Mouse (Mus musculus): Measurements from ENCODE around the gene Mcf2l. TPM values are rescaled to one million over a fixed set of nuclear protein-coding genes. Genes with fewer than 3 reads are reported as not detected.
A peak's percentile ranks its signal among the peaks of the same experiment; 100 is the strongest.

Gene Mcf2l
- polyA plus RNA-seq, 1 experiment from 2014 or later, result 80.3 TPM

GRCm38 (mm10) chr8:12961211-12961610 is 87.6 kb downstream of the Mcf2l start:
- Histone ChIP-seq H3K4me2 (no peak overlapping the region), H3K27me3 (no peaks in the 10 kb centered on the region), H3K9ac (no peak overlapping the region), H3K36me3 (ENCODE audit: poor library complexity, severe bottlenecking) (peaks cover 34% of the 10 kb centered on the region), H3K4me3 (no peak overlapping the region), H3K4me1 (peaks cover 49% of the 10 kb centered on the region), H3K27ac (no peak overlapping the region), H3K9me3 (replicated peaks) (no peaks in the 10 kb centered on the region)
- no peak for ATAC-seq
- WGBS, result 60% methylated on average over 2 of the region's 2 CpGs

GRCm38 (mm10) chr8:12961821-12962534 is 88.4 kb downstream of the Mcf2l start:
- Histone ChIP-seq H3K27me3 (no peaks in the 10 kb centered on the region), H3K9me3 (replicated peaks) (no peaks in the 10 kb centered on the region), H3K36me3 (ENCODE audit: poor library complexity, severe bottlenecking) (peaks cover 39% of the 10 kb centered on the region), H3K27ac (peak overlapping the region; percentile 44; the same call in 1 of the 2 replicates), H3K4me3 (no peak overlapping the region), H3K4me1 (peaks cover 41% of the 10 kb centered on the region), H3K4me2 (no peak overlapping the region), H3K9ac (peak overlapping the region; percentile 31; the same call in 1 of the 2 replicates)
- no peak for ATAC-seq
- WGBS, result 65% methylated on average over 8 of the region's 8 CpGs

DNA sequence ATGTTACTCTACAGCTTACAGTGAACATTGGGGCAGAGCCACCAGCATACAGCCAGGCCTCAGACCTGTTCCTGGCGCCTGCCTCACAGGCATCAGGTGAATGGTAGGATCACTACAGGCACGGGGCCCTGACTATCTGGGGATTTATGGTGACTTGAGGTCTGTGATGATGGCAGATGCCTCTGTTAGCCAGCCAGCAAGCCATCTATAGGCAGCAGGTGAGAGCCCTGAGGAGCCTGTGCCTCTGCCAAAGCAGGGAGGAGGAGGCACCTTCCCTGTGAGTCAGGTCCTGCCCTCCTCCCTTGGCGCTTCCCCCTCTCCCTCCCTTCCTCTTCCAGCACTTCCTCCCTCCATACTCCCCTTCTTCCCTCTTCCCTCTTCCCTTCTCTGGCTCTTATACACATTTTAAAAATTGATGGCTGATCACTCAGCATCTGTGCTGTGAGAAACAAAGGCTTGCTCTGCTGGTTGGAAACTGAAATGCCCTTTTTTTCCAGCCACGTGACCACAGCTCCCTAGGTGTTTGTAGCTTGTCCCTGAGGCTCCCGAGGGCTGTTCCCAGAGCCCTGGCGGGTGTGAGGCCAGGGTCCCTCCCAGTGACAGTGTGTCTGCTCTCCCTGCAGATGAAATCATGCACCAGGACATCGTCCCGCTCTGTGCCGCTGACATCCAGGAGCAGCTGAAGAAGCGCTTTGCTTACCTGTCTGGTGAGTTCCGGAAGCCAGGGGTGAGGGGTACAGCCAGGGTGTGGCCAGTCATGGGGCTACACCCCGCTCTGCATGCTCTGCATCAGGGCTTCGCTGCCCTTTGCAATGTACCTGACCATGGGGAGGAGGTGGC is 89.2 kb downstream of the Mcf2l start:
- H3K36me3 ChIP-seq (ENCODE audit: poor library complexity, severe bottlenecking), result peaks cover 39% of the 10 kb centered on the region
- H3K9ac ChIP-seq, result peak overlapping the region; percentile 31; the same call in 1 of the 2 replicates
- H3K9me3 ChIP-seq (replicated peaks), result no peaks in the 10 kb centered on the region
- 71% methylated on average over 13 of the region's 13 CpGs for WGBS
- ATAC-seq, result no peak
- H3K27ac ChIP-seq, result peak overlapping the region; percentile 44
- peaks cover 33% of the 10 kb centered on the region for H3K4me1 ChIP-seq
- no peak overlapping the region for H3K4me3 ChIP-seq
- H3K27me3 ChIP-seq, result no peaks in the 10 kb centered on the region
- no peak overlapping the region for H3K4me2 ChIP-seq

GRCm38 (mm10) chr8:12976290-12976689 is 102.7 kb downstream of the Mcf2l start:
- WGBS, result 86% methylated on average over 11 of the region's 11 CpGs
- Histone ChIP-seq H3K9ac (no peak overlapping the region), H3K27me3 (no peaks in the 10 kb centered on the region), H3K4me2 (no peak overlapping the region), H3K4me3 (no peak overlapping the region), H3K36me3 (ENCODE audit: poor library complexity, severe bottlenecking) (peaks cover 85% of the 10 kb centered on the region), H3K4me1 (peaks cover 4% of the 10 kb centered on the region; the same call in 1 of the 2 replicates), H3K9me3 (replicated peaks) (no peaks in the 10 kb centered on the region), H3K27ac (no peak overlapping the region)
- no peak for ATAC-seq

DNA sequence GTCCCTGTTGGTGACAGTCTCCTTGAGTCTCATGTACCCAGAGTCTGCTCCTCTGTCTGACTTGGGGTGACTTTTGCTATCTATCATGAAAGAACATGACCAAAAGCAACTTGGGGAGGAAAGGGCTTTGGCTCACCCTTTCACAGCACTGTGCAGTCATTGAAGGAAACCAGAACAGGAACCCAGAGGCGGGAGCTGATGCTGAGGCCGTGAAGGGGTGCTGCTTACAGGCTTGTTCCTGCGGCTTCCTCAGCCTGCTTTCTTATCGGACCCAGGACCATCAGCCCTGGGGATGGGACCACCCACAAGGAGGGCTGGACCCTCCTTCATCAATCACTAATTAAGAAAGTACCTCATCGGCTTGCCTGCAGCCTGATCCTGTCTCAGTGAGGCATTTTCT is 103.1 kb downstream of the Mcf2l start:
- Histone ChIP-seq H3K4me2 (no peak overlapping the region), H3K27ac (no peak overlapping the region), H3K27me3 (no peaks in the 10 kb centered on the region), H3K36me3 (ENCODE audit: poor library complexity, severe bottlenecking) (peaks cover 89% of the 10 kb centered on the region), H3K9me3 (replicated peaks) (no peaks in the 10 kb centered on the region), H3K4me3 (no peak overlapping the region), H3K4me1 (peaks cover 3% of the 10 kb centered on the region; the same call in 1 of the 2 replicates), H3K9ac (no peak overlapping the region)
- no peak for ATAC-seq
- 72% methylated on average over 5 of the region's 5 CpGs for WGBS

DNA sequence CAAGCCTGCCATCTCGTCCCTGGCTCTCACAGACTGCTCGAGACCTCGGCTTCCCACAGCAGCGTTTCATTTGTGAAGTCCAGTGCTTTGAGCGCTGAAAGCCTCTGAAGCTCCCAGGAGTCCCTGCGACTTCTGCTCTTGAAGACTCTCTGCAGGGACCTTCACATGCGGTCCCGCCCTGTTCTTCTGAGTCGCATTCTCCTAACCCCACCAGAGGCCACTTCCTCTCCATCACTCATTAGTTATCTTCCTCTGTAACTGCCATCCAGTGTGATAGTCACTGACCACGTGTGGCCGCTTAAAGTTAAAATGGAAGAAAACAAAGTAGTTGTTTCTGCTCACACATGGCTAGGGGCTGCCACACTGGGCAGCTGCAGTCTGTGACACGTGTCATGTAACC is 103.7 kb downstream of the Mcf2l start:
- H3K9ac ChIP-seq, result no peak overlapping the region
- H3K4me2 ChIP-seq, result no peak overlapping the region
- no peak for ATAC-seq
- whole genome bisulfite sequencing, result 86% methylated on average over 12 of the region's 12 CpGs
- H3K4me3 ChIP-seq, result no peak overlapping the region
- H3K27ac ChIP-seq, result no peak overlapping the region
- H3K27me3 ChIP-seq, result no peaks in the 10 kb centered on the region
- peaks cover 95% of the 10 kb centered on the region for H3K36me3 ChIP-seq (ENCODE audit: poor library complexity, severe bottlenecking)
- no peaks in the 10 kb centered on the region for H3K9me3 ChIP-seq (replicated peaks)
- H3K4me1 ChIP-seq, result no peaks in the 10 kb centered on the region

- Histone ChIP-seq H3K4me1 (no peaks in the 10 kb centered on the region), H3K9me3 (replicated peaks) (no peaks in the 10 kb centered on the region), H3K27me3 (no peaks in the 10 kb centered on the region), H3K36me3 (ENCODE audit: poor library complexity, severe bottlenecking) (peaks cover 96% of the 10 kb centered on the region), H3K9ac (no peak overlapping the region), H3K27ac (no peak overlapping the region), H3K4me2 (no peak overlapping the region), H3K4me3 (no peak overlapping the region)
- ATAC-seq, result no peak
- 78% methylated on average over 2 of the region's 2 CpGs for WGBS
Measured at GRCm38 (mm10) chr8:12978308-12978707, 104.7 kb downstream of the Mcf2l start.

GRCm38 (mm10) chr8:12978726-12979125 is 105.1 kb downstream of the Mcf2l start:
- 29% methylated on average over 5 of the region's 5 CpGs for WGBS
- Histone ChIP-seq H3K27me3 (no peaks in the 10 kb centered on the region), H3K27ac (no peak overlapping the region), H3K9me3 (replicated peaks) (no peaks in the 10 kb centered on the region), H3K4me1 (no peaks in the 10 kb centered on the region), H3K9ac (no peak overlapping the region), H3K4me2 (no peak overlapping the region), H3K4me3 (no peak overlapping the region), H3K36me3 (ENCODE audit: poor library complexity, severe bottlenecking) (peaks cover 95% of the 10 kb centered on the region)
- ATAC-seq, result peak; percentile 49

DNA sequence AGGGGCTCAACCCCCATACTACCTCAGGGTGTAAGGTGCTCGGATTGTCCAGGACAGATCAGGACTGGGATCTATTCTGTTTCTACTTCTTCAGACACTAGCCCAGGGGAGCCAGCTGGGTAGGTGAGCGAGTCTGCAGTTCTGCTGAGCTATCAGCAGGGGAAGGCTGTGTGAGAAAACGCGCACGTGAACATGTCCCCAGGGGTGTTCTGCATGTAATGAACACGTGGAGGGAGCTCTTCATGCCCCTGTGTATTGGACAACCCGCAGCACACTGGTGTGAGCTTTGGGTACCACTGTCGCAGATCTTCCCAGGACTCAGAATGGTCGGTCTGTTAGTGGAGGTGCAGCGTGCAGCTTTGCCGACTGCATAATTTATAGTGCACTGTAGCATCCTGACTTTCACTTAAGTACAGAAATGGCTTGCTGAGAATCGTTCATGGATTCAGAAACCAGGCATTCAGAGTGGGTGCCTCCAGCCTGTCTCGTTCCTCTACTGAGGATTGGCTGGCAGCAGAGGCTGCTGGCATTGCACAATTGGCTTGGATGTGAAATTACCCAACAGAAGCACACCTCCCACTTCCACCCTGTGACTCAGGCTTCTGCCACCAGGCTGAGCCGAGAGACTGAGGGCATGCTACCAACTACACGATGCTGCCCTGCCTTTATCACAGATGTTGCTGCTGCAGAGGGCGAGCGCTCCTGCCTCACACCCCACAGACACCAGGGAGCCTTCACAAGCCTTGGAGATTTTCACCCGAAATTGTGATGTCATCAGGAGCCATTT is 110.3 kb downstream of the Mcf2l start:
- Histone ChIP-seq H3K9ac (no peak overlapping the region), H3K4me3 (no peak overlapping the region), H3K4me2 (no peak overlapping the region), H3K4me1 (no peaks in the 10 kb centered on the region), H3K27me3 (no peaks in the 10 kb centered on the region), H3K36me3 (ENCODE audit: poor library complexity, severe bottlenecking) (peaks cover 80% of the 10 kb centered on the region), H3K27ac (no peak overlapping the region; the same call in 1 of the 2 replicates), H3K9me3 (replicated peaks) (no peaks in the 10 kb centered on the region)
- ATAC-seq, result peak; percentile 69; the same call in 1 of the 2 replicates
- 89% methylated on average over 18 of the region's 18 CpGs for WGBS

GRCm38 (mm10) chr8:12984601-12985243 is 111.1 kb downstream of the Mcf2l start:
- Histone ChIP-seq H3K4me3 (no peak overlapping the region), H3K27me3 (no peaks in the 10 kb centered on the region), H3K9me3 (replicated peaks) (no peaks in the 10 kb centered on the region), H3K4me2 (no peak overlapping the region), H3K4me1 (no peaks in the 10 kb centered on the region), H3K9ac (no peak overlapping the region), H3K27ac (no peak overlapping the region), H3K36me3 (ENCODE audit: poor library complexity, severe bottlenecking) (peaks cover 76% of the 10 kb centered on the region)
- WGBS, result 94% methylated on average over 17 of the region's 17 CpGs
- no peak for ATAC-seq

- Histone ChIP-seq H3K36me3 (ENCODE audit: poor library complexity, severe bottlenecking) (peaks cover 75% of the 10 kb centered on the region), H3K27me3 (no peaks in the 10 kb centered on the region)
- 96% methylated on average over 13 of the region's 13 CpGs for WGBS
Measured at GRCm38 (mm10) chr8:12985259-12985658, 111.7 kb downstream of the Mcf2l start.

More at GRCm38 (mm10) chr8:12985259-12985658, 111.7 kb downstream of the Mcf2l start:
- Histone ChIP-seq H3K4me1 (no peaks in the 10 kb centered on the region), H3K4me3 (no peak overlapping the region), H3K9ac (no peak overlapping the region), H3K27ac (no peak overlapping the region), H3K9me3 (replicated peaks) (no peaks in the 10 kb centered on the region), H3K4me2 (no peak overlapping the region)
- ATAC-seq, result no peak
